Mouse (Mus musculus): ENCODE data around the gene Zhx3. TPM values are rescaled to one million over a fixed set of nuclear protein-coding genes. Genes with fewer than 3 reads are reported as not detected.

Zhx3 gene
- total and polyA plus RNA-seq, 2 experiments from 2014 or later: 18.9 to 53.0 TPM

- H3K4me3 ChIP-seq (ENCODE audit: low read length): no peak overlapping the region
- no peaks in the 10 kb centered on the region for H3K27me3 ChIP-seq (ENCODE audit: insufficient read depth, low read length)
- no peak overlapping the region for H3K4me2 ChIP-seq (ENCODE audit: low read depth, low read length)
- no peaks in the 10 kb centered on the region for H3K4me1 ChIP-seq (ENCODE audit: insufficient read depth, low read length)
- H3K9me3 ChIP-seq (ENCODE audit: low read length): no peaks in the 10 kb centered on the region
- DNase-seq (ENCODE audit: low spot score) (no peak), ATAC-seq (no peak)
- H3K36me3 ChIP-seq (ENCODE audit: insufficient read depth, low read length): peaks cover 38% of the 10 kb centered on the region
- H3K9ac ChIP-seq (replicated peaks; ENCODE audit: low read length): no peak overlapping the region
- WGBS: 61% methylated on average over 5 of the region's 5 CpGs
- no peak for TF ChIP-seq CTCF (IDR thresholded peaks at IDR 0.05; ENCODE audit: low read depth)
- H3K27ac ChIP-seq: no peak overlapping the region
Observed at GRCm38 (mm10) chr2:160700271-160700670, 172.5 kb downstream of the Zhx3 start.

Other genes with a start within 250 kb of the Zhx3 start
- gene Top1, start 227.1 kb downstream of the Zhx3 start, total RNA-seq (2014; rRNA removed): 22.2 and 28.8 TPM in 2 replicates
- gene Top1, start 227.1 kb downstream of the Zhx3 start, polyA plus RNA-seq (2015; fragmentation: Nextera tagmentation; extraction: Ambion mirVana): 44.9 and 50.7 TPM in 2 replicates
- 111 and 185 TPM in 2 replicates for gene Plcg1, start 141.7 kb downstream of the Zhx3 start, total RNA-seq (2014; rRNA removed)
- gene Plcg1, start 141.7 kb downstream of the Zhx3 start, polyA plus RNA-seq (2015; fragmentation: Nextera tagmentation; extraction: Ambion mirVana): 39.8 and 40.5 TPM in 2 replicates
- 1.4 and 1.9 TPM in 2 replicates for gene Lpin3, start 7.7 kb upstream of the Zhx3 start, total RNA-seq (2014; rRNA removed)
- gene Lpin3, start 7.7 kb upstream of the Zhx3 start, polyA plus RNA-seq (2015; fragmentation: Nextera tagmentation; extraction: Ambion mirVana): 0.60 and 0.79 TPM in 2 replicates
- gene Emilin3, start 39.3 kb upstream of the Zhx3 start, total RNA-seq (2014; rRNA removed): 2.0 and 3.1 TPM in 2 replicates
- 0.39 and 0.54 TPM in 2 replicates for gene Emilin3, start 39.3 kb upstream of the Zhx3 start, polyA plus RNA-seq (2015; fragmentation: Nextera tagmentation; extraction: Ambion mirVana)
- 46.1 and 74.0 TPM in 2 replicates for gene Chd6, start 236.1 kb upstream of the Zhx3 start, total RNA-seq (2014; rRNA removed)
- gene Chd6, start 236.1 kb upstream of the Zhx3 start, polyA plus RNA-seq (2015; fragmentation: Nextera tagmentation; extraction: Ambion mirVana): 26.7 and 29.2 TPM in 2 replicates